Mouse (Mus musculus): ENCODE results near the gene Gm9999.

- TF ChIP-seq CTCF (IDR thresholded peaks at IDR 0.05; ENCODE audit: low read depth) (no peak), EP300 (optimal IDR thresholded peaks at IDR 0.05) (no peak)
Measured at GRCm38 (mm10) chr7:47007109-47007780, 23.9 kb downstream of the Gm9999 start.

Measured in stomach, postnatal 0 days (tissue).